Mouse (Mus musculus) myocyte (in vitro differentiated cells): ENCODE measurements at regions not wholly inside any gene's neighbourhood (a gene's known extent, or its start where the extent isn't known, plus 50 kb on each side); places are given as distances from the start of the nearest gene placed in this dataset.

Experiments used
- MYOG ChIP-seq, 3 experiments: IDR thresholded peaks; one replicate each; pipeline ENCODE4 v1.6.1; 2011; ENCODE audit warnings: control low read depth in 2 of 3, low read depth in 2 of 3, mild to moderate bottlenecking in 2 of 3; ENCODE audit not compliant: insufficient read length in 2 of 3, control insufficient read depth in 1 of 3, insufficient read depth in 1 of 3
- POLR2AphosphoS2 ChIP-seq: IDR thresholded peaks from one replicate; pipeline ENCODE4 v1.6.1; 2011; ENCODE audit warnings: low read depth, control low read depth; ENCODE audit not compliant: insufficient read length
- TCF12 ChIP-seq: IDR thresholded peaks from one replicate; pipeline ENCODE4 v1.6.1; 2011; ENCODE audit warnings: mild to moderate bottlenecking, control low read depth; ENCODE audit not compliant: poor library complexity, insufficient read depth, severe bottlenecking
- USF1 ChIP-seq: IDR thresholded peaks from one replicate; pipeline ENCODE4 v1.6.1; 2011; ENCODE audit warnings: low read depth, mild to moderate bottlenecking, control low read depth, moderate library complexity

GRCm38 (mm10) chr5:75342599-75342998 lies 190.5 kb downstream of the Pdgfra start:
- TF ChIP-seq POLR2AphosphoS2 (no peak), USF1 (no peak), TCF12 (no peak), MYOG (IDR thresholded peaks at IDR 0.05; ENCODE audit: control insufficient read depth in 1 of 3, insufficient read depth in 1 of 3, insufficient read length in 2 of 3, low read depth in 2 of 3) (no peak)
